Mouse (Mus musculus): ENCODE measurements around the gene Stag2.

Stag2 gene

GRCm38 (mm10) chrX:42148788-42149556, at the start of gene Stag2:
Stag2 (plus strand) TSS chrX:42149317.
- DNase-seq (ENCODE audit: low spot score): peak; percentile 87

- DNase-seq (ENCODE audit: low spot score): no peak
Observed at GRCm38 (mm10) chrX:42107137-42107536, 42.0 kb upstream of the Stag2 start.

- DNase-seq (ENCODE audit: low spot score): no peak
Observed at GRCm38 (mm10) chrX:42110585-42110984, 38.5 kb upstream of the Stag2 start.

GRCm38 (mm10) chrX:42119442-42120048, 29.6 kb upstream of the Stag2 start:
- no peak for DNase-seq (ENCODE audit: low spot score)

- no peak for DNase-seq (ENCODE audit: low spot score)
Observed at GRCm38 (mm10) chrX:42124963-42125697, 24.0 kb upstream of the Stag2 start.

GRCm38 (mm10) chrX:42139882-42140281, 9.2 kb upstream of the Stag2 start:
- no peak for DNase-seq (ENCODE audit: low spot score)

GRCm38 (mm10) chrX:42142620-42143019, 6.5 kb upstream of the Stag2 start:
- no peak for DNase-seq (ENCODE audit: low spot score)

- no peak for DNase-seq (ENCODE audit: low spot score)
Observed at GRCm38 (mm10) chrX:42143991-42144390, 5.1 kb upstream of the Stag2 start.

- DNase-seq (ENCODE audit: low spot score): peak; percentile 3
Observed at GRCm38 (mm10) chrX:42148016-42148451, 1.1 kb upstream of the Stag2 start.

GRCm38 (mm10) chrX:42149557-42150345, 634 bp downstream of the Stag2 start:
- DNase-seq (ENCODE audit: low spot score): peak; percentile 41

GRCm38 (mm10) chrX:42150346-42151023, 1.4 kb downstream of the Stag2 start:
- DNase-seq (ENCODE audit: low spot score): peak; percentile 74

- DNase-seq (ENCODE audit: low spot score): no peak
Observed at GRCm38 (mm10) chrX:42151024-42151754, 2.1 kb downstream of the Stag2 start.

- peak; percentile 83 for DNase-seq (ENCODE audit: low spot score)
Observed at GRCm38 (mm10) chrX:42151903-42152369, 2.8 kb downstream of the Stag2 start.

GRCm38 (mm10) chrX:42153056-42153455, 3.9 kb downstream of the Stag2 start:
- DNase-seq (ENCODE audit: low spot score): no peak

- no peak for DNase-seq (ENCODE audit: low spot score)
Observed at GRCm38 (mm10) chrX:42165455-42165854, 16.3 kb downstream of the Stag2 start.

GRCm38 (mm10) chrX:42170811-42171210, 21.7 kb downstream of the Stag2 start:
- DNase-seq (ENCODE audit: low spot score): no peak

- DNase-seq (ENCODE audit: low spot score): no peak
Observed at GRCm38 (mm10) chrX:42187590-42187989, 38.5 kb downstream of the Stag2 start.

- no peak for DNase-seq (ENCODE audit: low spot score)
Observed at GRCm38 (mm10) chrX:42188825-42189426, 39.8 kb downstream of the Stag2 start.

GRCm38 (mm10) chrX:42194608-42195007, 45.5 kb downstream of the Stag2 start:
- DNase-seq (ENCODE audit: low spot score): no peak

GRCm38 (mm10) chrX:42202482-42202881, 53.4 kb downstream of the Stag2 start:
- DNase-seq (ENCODE audit: low spot score): no peak
